Mouse (Mus musculus) layer of hippocampus, postnatal 25 days (tissue): ENCODE measurements at regions not wholly inside any gene's neighbourhood (a gene's known extent, or its start where the extent isn't known, plus 50 kb on each side); places are given as distances from the start of the nearest gene placed in this dataset.

Experiments
- DNase-seq, 2 experiments: peaks; one replicate each; pipeline ENCODE4 v3.0.0; 2022; ENCODE audit warnings: mixed read lengths in 2 of 2, low spot score in 1 of 2; ENCODE audit errors: extremely low spot score in 1 of 2

DNA sequence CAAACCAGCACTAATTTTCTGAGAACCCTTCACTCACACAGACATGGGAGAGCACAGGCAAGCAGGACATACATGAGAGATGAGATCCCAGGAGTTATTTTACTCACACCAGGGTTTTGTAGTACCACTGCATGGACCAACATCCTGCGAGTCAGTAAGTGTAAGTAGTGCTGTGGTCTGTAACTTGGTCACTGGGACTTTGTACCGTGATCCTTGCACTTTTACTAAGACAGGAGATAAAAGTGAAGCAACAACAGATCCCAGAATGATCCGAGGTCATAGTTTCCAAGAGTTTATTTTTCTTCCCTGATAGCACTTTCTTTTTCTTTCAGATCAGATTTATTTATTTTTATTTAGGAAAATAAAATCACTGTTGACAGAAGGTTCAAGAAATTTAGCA lies 54.1 kb upstream of the Mtap start:
- DNase-seq = no peak

GRCm38 (mm10) chr4:89078485-89078884 lies 58.4 kb upstream of the Mtap start:
- DNase-seq = no peak

- no peak for DNase-seq
These were observed 62.2 kb upstream of the Mtap start for GRCm38 (mm10) chr4:89074705-89075104.

- DNase-seq = no peak
These were observed 66.5 kb upstream of the Mtap start for GRCm38 (mm10) chr4:89070430-89070829.

DNA sequence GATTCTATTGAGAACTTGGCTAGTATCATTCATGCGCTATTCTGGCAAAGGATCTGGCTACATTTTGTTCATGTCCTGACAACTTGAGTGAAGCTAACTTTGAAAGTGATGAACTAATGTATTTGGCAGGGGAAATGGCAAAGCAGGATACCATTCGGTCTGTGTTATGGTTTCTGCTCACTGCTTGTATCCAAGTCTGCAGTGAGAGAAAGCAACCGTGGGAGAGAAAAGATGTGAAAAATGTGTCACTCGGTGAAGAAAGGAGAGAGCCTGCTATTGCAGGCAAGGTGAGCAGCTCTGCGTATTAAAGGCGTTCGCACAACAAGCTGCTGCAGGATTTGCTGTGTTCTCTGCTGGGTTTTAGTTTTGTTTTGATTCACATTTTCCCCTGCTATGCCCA lies 72.5 kb upstream of the Mtap start:
- no peak for DNase-seq

DNA sequence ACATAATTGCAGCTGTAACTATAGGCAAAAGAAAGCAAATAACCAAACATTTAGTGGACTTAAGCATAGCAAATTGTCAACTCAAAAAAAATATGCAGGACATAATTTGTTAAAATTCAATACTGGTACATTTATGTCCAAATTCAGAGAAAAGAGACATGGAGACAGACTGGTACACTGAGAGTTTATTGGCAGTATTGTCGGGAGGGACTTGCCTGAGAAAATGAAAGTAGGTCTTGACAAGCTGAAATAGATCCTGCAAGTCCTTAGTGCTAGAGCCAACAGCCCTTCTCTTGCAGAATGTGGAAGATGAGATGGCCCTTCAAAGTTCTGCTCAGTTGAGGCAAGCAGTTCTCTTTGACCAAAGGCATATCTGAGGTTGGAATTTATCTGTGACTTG lies 74.5 kb upstream of the Mtap start:
- DNase-seq = no peak

DNA sequence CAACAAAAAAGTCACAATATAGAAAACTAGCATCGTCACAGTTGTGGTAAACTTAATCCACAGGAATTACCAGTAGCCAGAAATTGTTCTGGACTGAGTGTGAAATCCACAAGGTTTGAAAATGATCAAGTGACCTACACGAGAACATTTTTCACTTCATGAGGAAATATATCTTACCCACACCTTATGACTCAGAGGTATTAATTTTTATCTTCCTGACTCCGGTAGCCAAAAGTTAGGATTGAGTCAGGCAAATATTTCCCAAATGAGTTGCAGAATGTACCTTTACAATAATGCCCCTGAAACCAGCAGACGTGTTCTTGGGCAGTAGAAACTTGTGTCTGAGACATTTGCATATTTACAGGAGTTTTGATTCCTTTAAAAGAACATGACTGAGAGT lies 75.3 kb upstream of the Mtap start:
- no peak for DNase-seq

- DNase-seq = no peak
These were observed 79.3 kb upstream of the Mtap start for GRCm38 (mm10) chr4:89057573-89057972.

DNA sequence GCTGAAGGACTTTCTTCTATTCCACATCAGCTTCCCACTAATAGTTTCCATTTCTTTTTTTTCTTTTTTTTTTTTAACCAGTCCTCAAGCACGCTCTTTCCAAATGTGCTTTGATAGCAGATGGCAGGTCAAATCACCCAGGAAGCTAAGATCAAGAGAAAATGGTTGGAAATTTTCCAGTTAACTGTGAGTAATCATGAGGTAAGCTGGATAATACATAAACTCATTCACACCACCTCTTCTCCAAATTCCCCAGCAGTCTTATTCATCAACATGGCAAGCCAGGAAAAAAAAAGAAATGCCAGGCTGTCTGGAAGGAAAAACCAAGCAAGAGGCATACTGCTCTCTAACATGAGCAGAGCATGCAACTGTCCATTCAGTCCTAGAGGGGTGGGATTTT lies 79.8 kb upstream of the Mtap start:
- no peak for DNase-seq

DNA sequence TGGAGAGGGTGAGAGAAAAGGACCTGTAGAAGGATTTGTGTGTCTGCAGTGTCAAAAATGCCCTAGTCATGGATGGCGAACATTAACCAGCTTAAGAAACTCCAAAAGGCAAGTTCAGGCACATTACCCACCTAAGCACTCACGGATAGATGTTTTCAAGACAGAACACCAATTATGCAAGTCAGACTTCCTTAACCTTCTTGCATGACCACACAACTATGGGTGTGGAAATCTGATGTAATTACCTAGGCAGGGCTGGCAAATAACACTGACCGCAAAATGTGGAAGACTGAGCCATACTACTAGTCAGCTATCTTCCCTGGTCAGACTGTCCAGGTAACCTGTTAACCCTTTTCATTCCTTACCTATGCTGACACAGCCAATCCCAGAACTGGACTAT lies 81.0 kb upstream of the Mtap start:
- DNase-seq = no peak

GRCm38 (mm10) chr4:89053606-89054005 lies 83.3 kb upstream of the Mtap start:
- DNase-seq = no peak

DNA sequence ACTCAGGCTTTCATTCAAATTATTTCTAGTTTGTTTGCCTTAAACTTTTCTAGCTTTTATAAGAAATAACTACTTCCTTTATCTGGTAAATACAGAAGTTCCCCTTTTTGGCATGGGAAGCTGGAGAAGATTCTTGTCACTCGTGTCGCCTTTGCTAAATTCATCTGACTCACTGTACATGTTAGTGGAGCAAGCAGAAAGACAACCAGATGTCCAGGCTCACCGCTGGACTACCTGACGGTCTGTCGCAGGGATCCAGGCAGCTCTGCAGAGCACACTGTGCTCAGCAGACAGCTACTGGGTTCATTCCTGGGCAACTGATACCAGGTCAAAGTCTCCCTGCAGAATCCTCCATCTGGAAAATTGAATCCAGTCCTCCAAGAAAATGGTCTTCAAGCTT lies 85.0 kb upstream of the Mtap start:
- no peak for DNase-seq

DNA sequence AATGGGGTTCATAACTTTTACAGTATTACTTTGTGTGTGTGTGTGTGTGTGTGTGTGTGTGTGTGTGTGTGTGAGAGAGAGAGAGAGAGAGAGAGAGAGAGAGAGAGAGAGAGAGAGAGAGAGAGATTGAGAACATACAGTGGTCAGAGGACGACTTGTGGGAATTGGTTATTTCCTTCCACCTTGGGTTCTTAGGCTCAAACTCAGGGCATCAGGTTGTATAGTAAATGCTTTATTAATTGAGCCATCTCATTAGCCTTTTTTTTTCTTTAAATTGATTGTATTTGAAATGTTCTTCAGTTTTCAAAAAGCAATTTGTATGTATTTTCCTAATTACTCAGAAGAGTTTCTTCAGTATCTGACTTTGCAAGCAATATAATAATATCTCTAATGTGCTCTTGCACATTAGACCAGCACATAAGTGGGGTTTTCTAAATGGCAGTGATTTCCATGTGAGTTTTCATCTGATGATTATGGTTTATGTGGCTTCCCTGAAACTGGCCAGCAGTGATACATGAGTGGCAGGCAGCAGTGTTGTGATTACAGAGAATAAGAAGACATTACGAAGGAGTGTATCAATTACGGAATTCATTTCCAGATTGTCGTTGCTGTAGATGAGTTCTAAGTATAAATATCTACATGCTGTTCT lies 86.2 kb upstream of the Mtap start:
- DNase-seq = no peak

DNA sequence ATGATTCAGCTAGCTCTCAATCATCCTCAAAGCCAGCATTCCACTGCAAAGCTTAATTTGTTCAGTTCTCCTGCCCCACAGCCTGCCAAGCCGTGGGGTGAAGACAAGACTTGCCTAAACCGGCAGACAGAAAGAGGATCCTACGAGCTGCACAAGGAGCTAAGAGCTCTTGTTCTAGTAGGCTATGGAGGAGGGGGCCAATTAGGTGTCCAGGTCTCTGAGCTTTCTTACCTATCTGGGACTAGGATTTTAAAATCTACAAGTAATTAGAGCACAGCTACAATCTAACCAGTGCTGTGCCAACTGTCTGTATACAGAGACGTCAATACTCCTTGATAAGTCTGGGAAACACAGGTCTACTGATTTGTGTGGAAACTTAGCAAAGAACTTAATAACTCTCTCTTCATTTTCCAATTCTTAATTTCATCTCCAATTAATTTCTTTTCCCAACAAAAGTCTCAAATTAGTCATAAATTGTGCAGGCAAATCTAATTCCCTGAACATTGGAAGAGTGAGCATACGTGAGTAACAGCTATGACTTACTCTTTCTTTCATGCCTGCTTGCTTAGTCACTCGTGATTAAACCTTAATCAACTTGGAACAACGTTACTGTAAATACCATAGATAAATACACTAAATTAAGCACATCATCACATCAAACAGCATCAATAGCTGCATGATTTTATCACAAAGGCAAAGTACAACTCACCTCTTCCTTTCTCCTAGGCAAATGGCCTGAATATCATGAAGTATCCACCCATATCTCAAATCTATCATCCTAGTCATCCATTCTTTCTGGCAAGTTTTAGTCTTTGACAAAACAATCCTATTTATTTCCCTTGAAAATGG lies 87.1 kb upstream of the Mtap start:
- DNase-seq = no peak

DNA sequence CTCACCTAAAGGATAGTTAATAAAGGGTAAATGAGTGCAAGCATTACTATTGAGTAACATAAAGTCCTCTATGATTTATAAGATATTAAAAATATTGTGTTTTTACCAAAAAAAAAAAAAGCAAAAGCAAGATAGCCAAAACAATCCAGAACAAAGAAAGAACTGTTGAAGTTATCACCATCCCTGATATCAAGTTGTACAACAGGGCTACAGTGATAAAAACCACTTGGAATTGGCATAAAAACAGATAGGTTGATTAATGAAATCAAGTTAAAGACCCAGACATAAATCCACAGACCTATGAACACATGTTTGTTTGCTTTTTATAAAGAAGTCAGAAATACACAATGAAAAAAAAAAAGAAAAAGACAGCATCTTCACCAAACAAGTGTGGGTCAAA lies 92.4 kb upstream of the Mtap start:
- no peak for DNase-seq

DNA sequence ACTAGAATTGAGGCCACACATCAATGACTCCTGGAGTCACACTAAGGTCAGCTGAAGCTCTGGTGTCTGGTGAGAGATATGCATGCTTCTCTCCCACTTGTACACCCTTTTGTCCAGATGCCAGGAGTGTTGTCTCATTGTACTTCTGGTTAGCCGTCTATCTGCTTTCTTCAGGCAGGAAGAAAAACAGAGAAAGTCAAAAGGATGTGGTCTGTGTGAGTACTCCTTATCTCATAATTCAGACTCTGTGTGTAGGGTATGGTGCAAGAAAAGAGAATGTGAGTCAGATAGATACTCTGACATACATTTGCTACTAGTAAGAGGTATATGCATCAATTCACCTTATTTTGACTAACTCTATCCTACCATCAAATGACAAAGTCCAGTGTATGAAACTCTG lies 92.9 kb upstream of the Mtap start:
- no peak for DNase-seq

GRCm38 (mm10) chr4:89040856-89041255 lies 96.1 kb upstream of the Mtap start:
- DNase-seq = peak in 1 of 2 experiments; percentile 4

- no peak for DNase-seq
These were observed 98.0 kb upstream of the Mtap start for GRCm38 (mm10) chr4:89038906-89039305.

DNA sequence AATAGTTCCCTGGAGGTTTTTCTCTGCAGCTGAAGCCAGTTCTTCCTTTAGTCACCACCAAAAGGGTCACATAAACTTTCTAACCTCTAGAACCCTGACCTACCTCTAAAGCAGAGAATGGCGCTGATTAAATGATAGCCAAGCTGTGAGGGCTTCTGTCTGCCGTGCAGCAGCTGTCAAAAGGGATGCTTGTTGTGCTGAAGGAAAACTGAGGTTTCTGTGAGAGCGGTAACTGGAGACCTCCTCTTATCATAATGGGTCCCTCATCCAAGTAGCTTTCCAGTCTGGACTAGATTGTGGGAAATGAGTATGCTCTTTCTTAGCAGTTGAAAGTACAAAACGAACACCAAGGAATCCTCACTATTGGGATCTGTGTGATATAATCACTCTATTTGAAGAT lies 98.8 kb upstream of the Mtap start:
- no peak for DNase-seq

DNA sequence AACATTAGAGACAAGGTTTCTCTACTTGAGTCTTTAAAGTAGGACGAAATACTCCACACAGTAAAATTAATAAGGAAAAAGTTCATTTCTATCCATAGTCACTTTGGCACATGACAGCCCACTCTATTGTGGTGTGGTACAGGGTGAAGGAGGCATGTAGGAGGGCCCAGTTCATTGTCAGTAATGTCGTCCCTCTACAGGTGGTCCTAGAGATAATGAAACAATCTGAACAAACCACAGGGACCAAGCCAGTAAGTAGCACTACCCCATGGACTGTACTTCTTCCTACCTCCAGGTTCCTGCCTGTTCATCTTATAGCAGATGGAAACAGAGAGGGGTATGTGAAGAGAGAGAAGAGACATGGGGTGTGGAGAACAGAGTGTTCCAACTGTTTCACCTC lies 102.1 kb upstream of the Mtap start:
- no peak for DNase-seq

GRCm38 (mm10) chr4:89034299-89034698 lies 102.6 kb upstream of the Mtap start:
- DNase-seq = no peak

DNA sequence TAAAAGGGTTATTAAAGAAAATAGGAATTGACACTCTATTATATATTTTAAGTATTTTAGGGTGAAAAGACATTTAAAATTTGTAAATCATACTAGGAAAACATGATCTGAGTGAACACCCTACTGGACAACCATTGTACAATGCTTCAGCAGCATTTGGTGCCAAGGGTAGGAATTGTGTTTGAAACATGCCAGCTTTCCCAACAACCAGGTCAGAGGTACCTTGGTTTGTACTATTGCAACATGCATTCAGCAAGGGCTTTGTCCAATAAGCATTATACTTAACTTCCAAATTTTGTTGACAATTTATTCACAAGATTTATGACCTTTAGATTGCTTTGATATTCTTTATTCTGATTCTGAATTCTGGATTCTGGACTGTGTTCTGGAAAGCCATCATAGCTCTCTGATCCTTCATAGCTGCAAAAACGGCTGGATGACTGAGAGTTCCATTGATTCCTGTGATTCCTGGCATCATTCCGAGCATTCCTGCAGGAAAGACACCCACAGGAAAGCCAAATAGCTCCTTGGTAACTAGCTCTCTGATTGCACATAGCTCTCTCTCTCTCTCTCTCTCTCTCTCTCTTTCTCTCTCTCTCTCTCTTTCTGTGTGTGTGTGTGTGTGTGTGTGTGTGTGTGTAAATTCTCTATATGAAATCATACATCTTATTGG lies 124.1 kb upstream of the Mtap start:
- DNase-seq = no peak
